Mouse (Mus musculus): ENCODE measurements at regions not wholly inside any gene's neighbourhood (a gene's known extent, or its start where the extent isn't known, plus 50 kb on each side); places are given as distances from the start of the nearest gene placed in this dataset.

DNA sequence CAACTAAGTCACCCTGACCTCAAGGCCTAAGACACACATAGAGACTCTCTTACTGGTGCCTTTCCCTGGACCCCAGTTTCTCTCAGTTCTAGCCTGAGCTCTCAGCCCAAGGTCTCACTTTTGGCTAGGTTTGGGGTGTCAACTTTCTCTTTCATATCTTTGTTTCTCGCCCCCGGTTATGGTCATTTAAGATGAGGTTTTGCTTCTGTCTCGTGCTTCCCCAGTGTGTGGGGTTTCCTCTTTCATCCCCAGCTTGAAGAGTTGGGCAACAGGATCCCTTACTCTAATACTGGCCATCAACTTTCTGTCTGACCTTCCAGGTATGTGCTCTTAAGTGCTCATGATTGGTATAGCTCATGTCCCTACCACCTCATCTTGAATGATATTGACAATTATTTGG is 67.5 kb downstream of the Lmo4 start:
- no peak for DNase-seq

GRCm38 (mm10) chr3:144136432-144136831 is 68.6 kb downstream of the Lmo4 start:
- no peak for DNase-seq

- DNase-seq, result no peak
These were observed 69.4 kb downstream of the Lmo4 start for GRCm38 (mm10) chr3:144135646-144136045.

DNA sequence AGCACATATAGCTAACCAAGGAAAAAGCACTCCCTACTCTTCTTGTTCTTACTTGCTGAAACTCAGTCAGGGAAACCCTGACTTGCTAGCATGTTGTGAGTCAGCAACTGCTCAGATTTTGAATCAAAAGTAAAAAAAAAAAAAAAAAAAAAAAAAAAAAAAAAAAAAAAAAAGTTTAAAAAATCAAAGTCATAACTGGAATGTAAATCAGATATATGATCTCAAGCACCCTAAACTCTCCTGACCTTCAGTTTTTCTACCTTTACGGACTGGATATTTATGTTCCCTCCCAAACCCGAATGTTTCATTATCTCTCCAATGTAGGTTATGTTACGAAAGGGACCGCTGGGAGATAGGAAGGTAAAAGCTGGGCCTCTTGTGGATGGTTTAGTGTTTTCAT is 77.0 kb downstream of the Lmo4 start:
- no peak for DNase-seq

GRCm38 (mm10) chr3:144124353-144124752 is 80.7 kb downstream of the Lmo4 start:
- no peak for DNase-seq

GRCm38 (mm10) chr3:144123361-144124072 is 81.5 kb downstream of the Lmo4 start:
- DNase-seq, result no peak

DNA sequence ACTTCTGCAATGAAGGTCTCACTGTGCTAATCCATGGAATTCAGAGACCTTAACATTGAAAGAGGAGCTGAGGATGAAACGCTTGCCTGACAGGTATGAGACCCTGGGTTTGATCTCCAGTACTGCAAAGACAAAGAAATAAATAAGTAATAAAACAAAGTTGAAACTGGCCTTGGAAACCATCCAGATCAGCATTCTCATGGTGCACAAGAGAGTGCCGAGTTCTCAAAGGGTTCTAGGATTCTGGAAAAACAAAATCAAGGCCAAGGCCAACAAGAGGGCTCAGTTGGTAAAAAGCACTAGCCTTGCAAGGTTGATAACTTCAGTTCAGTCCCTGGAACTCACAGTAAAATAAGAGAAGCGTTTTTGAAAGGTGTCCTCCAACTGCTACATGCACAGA is 85.9 kb downstream of the Lmo4 start:
- no peak for DNase-seq

DNA sequence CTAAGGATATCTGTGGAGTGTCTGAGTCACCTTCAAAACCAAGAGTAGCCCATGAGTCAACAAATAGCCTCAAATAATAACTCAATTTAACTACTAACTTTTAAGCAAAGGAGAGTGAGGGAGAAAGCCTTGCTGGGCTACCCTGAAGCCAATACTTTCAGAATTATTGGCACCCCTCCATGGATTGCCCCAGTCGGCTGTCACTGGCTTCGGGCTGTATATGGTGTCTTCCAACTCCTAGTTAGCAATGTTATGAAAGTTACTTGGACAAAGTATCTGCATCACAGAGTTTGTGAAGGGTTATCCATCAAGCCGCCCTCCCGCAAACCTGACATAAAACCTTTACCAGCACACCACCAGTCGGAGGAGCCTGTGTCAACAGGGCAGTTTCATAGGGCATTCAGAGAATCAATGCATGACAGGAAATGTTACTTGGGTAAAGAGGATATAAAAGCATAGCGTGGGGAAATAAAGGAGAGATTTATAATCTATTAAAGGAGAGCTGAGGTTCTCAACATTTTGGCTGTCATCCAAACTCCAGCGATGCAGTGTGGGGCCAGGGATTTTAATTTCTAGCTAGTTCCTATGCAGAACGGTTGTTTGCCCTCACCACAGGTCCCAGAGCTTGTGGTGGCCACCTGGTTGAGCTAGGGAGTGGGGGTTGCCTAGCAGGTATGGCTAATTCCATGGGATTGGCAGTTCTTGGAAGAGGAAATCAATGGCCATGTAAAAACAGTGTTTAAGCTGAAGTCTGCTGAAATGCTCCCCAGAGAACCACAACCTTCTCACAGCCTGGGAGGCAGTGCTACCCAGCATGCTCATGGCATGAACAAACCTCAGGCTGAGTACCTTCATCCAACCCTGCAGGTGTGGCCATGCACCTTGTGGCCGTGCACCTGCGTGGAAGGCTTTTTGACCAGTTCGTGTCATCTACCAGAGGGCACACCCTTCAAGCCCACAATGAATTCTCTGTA is 91.1 kb downstream of the Lmo4 start:
- no peak for DNase-seq

DNA sequence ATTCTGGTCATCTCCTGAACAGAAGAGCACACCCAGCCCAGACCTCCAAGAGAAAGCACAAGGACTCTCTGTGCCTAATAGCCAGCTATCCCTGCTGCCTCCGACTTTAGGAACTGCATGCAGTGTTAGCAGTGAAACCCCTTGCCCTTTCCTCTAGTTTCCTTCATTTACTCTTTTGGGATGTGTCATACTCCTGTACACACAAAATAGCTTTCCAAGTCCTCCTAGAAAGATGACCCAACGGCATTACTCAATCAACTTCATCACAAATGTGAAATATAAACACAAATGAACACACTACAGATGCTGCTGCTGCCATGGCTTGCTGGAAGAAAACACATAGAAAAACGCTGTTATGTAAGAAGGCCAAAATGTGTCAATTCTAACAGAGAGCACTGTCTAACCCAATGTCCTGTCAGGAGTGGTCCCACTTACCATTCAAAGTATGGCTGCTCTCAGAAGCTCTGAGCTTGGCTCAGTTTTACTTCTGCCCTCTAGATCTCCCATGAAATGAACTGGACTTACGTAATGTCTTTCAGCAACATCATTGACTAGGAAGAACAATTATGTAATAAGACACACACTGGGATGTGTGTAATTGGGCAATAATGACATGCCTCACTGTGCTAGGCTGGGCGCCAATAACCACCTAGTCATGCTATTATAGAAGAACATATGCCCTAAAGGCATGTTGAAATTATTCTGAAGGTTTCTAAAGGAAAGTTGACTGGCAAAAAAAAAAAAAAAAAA is 94.5 kb downstream of the Lmo4 start:
- DNase-seq, result peak; percentile 76

DNA sequence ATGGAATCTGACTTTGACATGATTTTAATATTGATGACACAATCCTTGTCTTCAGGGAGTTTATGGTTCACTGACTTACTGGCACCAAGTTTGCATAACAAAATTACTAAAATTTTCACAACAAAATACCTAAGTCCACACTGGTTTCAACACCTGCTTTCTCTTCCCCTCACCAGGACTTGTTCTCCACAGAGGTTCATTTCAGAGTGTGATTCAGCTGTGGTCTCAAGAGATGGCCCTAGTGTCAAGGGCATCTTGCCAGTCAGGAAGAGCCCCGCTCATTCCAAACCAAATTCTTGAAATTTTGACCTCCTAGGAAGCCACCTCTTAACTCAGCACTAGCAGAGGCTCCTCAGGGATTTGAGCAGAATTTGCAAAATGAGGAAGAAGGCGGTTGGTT is 95.3 kb downstream of the Lmo4 start:
- peak; percentile 33 for DNase-seq

DNA sequence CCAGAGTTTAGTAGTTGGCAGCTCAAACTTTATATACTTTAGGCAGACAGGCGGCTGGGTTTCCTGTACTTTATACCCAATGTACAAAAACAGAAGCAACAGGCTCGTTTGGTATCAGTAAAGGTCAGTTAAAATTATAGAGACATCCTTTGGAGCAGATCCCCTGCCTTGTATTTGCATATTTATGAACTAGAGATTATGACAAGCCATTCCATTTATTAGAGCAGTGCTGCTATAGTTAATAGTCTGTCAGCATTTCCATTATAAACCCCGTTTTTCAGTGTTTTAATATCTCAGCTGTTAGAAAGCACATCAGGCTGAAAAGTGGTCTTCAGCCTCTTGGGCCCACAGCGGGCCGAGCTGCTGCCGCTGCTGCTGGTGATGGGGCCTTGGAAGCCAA is 96.7 kb downstream of the Lmo4 start:
- no peak for DNase-seq

GRCm38 (mm10) chr3:144107664-144108063 is 97.4 kb downstream of the Lmo4 start:
- no peak for DNase-seq

- DNase-seq, result no peak
These were observed 100.7 kb downstream of the Lmo4 start for GRCm38 (mm10) chr3:144104366-144104765.

- DNase-seq, result no peak
These were observed 105.6 kb downstream of the Lmo4 start for GRCm38 (mm10) chr3:144099444-144099843.

GRCm38 (mm10) chr3:144098762-144099161 is 106.3 kb downstream of the Lmo4 start:
- DNase-seq, result no peak

GRCm38 (mm10) chr3:144091231-144091630 is 113.8 kb downstream of the Lmo4 start:
- no peak for DNase-seq

DNA sequence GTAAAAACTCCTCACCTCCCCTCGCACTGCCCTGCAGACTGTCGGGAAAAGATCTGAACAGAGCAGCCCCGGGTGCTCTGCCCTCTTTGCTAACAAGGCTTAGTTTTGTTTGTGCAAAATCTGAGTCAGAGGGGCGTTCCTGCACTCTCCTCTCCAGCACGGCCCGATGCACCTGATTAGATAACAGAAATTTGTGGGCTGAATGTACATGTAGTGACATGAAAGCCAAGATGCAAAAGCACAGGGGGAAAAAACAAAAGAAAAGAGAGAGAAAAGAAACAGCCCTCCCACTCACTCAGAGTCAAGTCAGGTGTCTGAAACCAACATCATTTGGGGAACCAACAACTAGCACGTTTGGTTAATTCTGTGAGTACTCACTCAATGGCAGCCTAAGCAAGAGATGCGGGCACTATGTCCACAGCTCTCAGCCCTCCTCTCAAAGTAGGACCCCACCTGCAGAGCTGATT is 115.2 kb downstream of the Lmo4 start:
- DNase-seq, result peak; percentile 9

DNA sequence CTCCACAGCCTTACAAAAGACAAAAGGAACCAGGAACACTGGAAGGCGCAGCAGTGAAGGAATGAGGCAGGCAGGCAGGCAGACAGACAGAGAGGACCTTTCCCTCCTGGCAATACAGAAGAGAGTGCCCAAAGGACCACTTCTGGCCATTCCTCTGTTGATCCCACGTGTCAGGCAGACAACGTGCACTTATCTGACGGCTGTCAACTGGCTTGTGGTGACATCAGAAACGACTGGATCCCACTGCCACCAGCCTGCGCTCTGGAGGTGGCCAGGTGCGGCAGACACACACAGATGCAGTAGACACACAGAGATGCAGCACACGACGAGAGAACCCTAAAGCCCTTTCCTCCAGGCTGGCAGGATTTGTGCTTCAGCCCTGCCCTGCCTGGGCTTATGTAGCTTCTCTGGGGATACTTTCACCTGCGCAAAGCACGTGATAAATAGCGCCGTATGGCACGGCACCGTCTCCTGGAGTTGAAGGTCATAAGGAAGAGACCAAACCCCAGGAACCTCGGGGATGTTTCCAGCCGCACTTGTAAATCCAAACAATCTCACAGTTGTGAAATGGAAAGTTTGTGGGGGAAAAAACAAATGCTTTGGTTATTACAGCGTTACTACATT is 116.6 kb downstream of the Lmo4 start:
- no peak for DNase-seq

GRCm38 (mm10) chr3:144087771-144088170 is 117.2 kb downstream of the Lmo4 start:
- no peak for DNase-seq

DNA sequence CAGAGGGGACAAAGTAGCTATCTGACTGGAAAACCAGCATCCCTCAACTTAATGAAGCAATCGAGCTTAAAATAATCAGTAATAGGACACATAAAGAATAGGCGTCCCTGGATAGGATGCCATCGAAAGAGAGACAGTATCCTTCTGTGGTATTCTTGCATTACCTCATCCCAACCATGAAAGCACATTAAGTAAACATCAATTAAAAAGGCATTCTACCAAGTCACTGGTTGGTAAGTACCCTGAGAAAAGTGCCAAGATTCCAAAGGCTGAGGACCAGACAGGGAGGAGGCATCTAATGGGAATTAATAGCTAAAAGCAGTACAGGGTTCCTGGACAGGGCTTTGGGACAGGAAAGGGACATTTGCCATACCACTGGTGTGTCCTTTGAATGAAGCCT is 118.8 kb downstream of the Lmo4 start:
- no peak for DNase-seq

- no peak for DNase-seq
These were observed 125.1 kb downstream of the Lmo4 start for GRCm38 (mm10) chr3:144079960-144080359.

GRCm38 (mm10) chr3:144078198-144078935 is 126.7 kb downstream of the Lmo4 start:
- DNase-seq, result no peak
